Mouse (Mus musculus): ENCODE results near the gene Kctd13.

DNA sequence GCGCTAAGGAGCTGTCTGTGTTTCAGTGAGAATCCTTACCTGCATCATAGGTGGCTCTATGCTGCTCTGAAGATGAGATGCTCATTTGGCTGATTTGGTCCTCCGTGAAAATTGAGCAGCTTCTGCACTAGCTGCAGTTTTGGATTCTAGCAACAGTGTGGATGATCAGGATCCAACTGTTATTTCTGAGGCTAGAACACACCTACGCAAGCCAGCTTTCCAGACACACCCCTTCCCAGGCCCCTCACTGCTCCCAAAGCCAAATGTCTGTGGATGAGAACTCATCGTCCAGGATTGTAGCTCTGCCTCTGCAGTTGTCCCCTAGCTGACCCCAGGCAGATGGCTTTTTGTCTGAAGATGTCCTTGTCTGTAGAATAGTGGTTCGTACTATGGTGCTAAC lies 32.4 kb downstream of the Kctd13 start:
- no peak for TF ChIP-seq POLR2A (IDR thresholded peaks at IDR 0.05; ENCODE audit: low read depth, low read length)
- TF ChIP-seq CTCF (IDR thresholded peaks at IDR 0.05; ENCODE audit: extremely low read depth, insufficient read length, insufficient replicate concordance, low read depth, low read length) = no peak

Measured in small intestine, adult 2 months (tissue).